Mouse (Mus musculus) bone marrow macrophage, adult 2 months (primary cell): ENCODE measurements around the gene Phyhd1.

Source experiments
- CTCF ChIP-seq: IDR thresholded peaks from 2 replicates; pipeline ENCODE4 v1.5.1; 2012; ENCODE audit warnings: low read depth, mild to moderate bottlenecking, low read length, moderate library complexity
- POLR2A ChIP-seq: IDR thresholded peaks from 2 replicates; pipeline ENCODE4 v1.6.1; 2012; ENCODE audit warnings: mild to moderate bottlenecking, low read depth, low read length, borderline replicate concordance

DNA sequence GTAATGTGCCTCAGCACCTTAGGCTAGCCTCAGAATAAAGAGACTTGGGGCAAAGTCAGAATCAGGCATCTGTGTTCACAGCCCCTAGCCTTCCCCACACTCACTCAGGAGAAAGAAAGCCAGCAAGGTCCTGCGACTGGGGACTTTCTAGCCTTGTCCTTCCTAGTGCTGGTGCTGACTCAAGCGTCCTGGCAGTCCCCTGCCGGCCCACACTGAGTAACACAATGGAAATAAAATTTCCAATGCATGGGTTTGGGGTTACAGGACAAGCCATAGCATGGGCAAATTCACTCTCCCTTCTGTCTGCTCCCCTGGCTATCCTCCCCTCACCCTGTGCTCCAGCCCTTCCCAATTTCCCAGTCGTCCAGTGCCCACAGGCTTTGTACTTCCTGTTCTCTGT is 2.4 kb downstream of the Phyhd1 start:
- no peak for TF ChIP-seq POLR2A
- TF ChIP-seq CTCF = no peak
